Mouse (Mus musculus) B cell, adult 2 months (primary cell): ENCODE measurements around the gene Bub1b.

Experiments
- DNase-seq, 2 experiments: peaks; one replicate each; pipeline ENCODE4 v3.0.0; 2022

The Bub1b gene

GRCm38 (mm10) chr2:118597673-118598568, at the start of gene Bub1b:
Bub1b (plus strand) TSS chr2:118598211.
- peak; percentile 91 to 92 for DNase-seq

GRCm38 (mm10) chr2:118548421-118549221, 49.4 kb upstream of the Bub1b start:
- DNase-seq: peak; percentile 45 to 48

DNA sequence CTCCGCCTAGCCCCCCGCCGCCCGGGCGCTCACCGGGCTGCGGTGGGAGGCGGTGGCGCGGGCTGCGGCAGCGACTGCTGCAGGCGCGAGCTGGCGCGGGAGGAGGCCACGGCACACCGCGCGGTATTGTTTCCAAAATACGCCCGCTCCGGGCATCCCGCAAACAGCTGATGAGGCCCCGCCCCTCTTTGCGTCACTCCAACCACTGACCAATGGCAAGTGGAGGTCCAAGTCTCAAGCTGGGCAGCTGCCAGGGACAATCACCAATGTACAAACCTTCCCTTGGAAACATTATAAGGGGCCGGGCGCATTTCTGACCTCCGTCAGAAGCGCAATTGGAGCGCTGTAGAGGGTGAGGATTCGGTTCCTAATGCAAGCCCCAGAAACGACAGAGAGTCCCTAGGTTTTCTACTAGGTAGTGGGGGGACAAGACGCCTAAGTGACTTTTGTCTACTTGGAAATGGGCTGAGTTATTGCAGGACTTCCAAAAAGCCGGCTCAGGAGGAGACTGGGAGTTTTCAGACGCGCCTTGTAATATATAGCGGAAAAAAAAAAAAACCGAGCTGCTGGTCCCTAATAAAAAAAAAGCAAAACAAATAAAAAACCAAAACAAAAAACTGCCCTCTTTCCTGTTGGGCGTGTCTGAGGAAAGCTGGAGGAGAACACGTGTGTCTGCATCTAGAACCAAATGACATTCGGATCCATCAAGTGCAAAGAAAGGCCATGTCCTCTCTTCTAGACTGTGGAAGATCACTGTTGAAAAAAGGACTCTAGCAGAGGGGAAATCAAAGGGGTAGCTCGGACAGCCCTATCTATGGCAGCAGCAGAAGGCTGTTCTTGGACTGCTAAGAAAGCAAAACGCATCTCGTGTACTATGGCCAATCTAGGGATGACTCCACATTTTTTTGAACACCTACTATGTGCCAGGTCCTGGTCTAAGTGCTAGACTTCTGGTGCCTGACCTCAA, 48.2 kb upstream of the Bub1b start, which contains the start of gene Bmf:
Gene Bmf (minus strand): TSS at position 181 of the 967 bp plus-strand sequence.
- peak; percentile 93 to 96 for DNase-seq

DNA sequence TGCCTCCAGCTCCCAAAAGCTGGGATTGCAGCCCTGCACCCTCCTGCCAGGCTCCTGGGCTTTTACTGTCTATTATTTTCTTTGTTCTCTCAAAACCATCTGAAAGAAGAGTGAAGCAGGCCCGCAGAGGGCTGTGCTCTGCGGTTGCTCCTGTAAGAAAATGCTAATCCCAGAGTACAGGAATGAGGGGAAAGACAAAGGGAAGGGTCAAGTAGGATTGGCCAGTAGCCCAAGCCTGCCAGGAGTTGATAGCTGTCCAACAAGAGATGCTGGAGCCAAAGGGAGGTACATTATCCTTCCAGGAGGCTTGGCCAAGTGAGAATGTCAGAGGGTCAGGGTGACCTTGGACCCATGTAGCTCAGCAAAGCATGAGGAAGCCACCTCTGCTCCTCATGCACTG, 46.4 kb upstream of the Bub1b start:
- no peak for DNase-seq

DNA sequence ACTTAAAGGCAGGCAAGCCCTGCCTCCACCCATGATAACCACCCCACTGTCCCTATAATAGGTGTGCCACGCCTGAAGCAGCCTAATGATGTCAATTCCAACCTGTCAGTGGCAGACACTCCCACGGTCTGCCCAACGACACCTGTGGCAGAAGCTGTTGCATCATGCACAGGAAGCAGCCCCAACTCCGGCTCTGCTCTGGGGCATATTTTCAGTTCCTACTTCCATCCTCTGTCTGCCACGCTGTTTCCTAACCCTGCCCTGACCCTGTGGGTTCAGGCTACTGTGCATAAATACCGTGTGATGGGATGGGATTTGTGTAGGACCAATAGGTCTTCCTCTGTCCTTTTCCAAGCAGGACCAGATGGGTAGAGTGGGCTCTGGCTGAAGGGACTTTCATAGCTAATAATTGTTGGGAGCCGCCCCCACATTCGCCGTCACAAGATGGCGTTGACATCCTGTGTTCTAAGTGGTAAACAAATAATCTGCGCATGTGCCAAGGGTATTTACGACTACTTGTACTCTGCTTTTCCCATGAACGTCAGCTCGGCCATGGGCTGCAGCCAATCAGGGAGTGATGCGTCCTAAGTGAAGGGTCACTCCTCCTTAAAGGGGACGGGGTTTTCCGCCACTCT, 43.5 kb upstream of the Bub1b start:
- peak; percentile 86 for DNase-seq

- no peak for DNase-seq
Measured at GRCm38 (mm10) chr2:118558426-118558825, 39.6 kb upstream of the Bub1b start.

DNA sequence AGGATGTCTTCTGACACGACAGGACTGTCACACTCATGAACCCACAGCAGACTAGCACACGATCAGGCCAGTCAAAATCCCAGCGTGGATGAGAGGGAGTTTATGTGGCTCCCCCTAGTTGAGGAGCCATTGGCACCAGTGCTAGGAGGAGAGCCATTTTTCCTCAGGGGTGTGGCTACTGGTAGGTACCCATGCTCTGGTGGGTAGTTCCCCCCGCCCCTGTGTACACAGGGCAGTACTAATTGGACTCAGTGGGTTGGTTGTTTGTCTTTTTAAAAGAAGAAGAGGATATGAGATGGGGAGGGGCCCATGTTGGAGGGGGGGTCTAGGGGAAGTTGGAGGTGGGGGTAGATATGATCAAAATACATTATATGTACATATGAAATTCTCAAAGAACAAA, 36.0 kb upstream of the Bub1b start:
- DNase-seq: peak; percentile 58 to 65

- peak; percentile 48 to 51 for DNase-seq
Measured at GRCm38 (mm10) chr2:118562431-118562830, 35.6 kb upstream of the Bub1b start.

- DNase-seq: no peak
Measured at GRCm38 (mm10) chr2:118567179-118567578, 30.8 kb upstream of the Bub1b start.

DNA sequence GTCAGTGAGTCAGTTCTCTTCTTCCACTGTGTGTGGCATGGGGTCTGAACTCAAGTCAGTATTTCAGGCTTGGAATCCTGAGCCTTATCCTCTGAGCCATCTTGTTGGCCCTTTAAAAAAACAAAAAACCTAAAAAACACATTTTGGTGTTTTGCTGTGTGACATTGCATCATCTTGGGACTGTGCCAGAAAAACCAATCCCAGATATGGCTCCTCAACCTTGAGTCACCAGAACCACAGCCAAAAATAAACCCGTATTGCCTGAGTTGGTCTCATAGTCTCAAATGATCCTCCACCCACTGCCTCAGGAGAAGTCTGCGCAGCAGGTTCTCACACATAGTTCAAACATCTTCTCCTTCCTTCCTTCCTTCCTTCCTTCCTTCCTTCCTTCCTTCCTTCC, 27.1 kb upstream of the Bub1b start:
- DNase-seq: no peak

- no peak for DNase-seq
Measured at GRCm38 (mm10) chr2:118572183-118572836, 25.7 kb upstream of the Bub1b start.

DNA sequence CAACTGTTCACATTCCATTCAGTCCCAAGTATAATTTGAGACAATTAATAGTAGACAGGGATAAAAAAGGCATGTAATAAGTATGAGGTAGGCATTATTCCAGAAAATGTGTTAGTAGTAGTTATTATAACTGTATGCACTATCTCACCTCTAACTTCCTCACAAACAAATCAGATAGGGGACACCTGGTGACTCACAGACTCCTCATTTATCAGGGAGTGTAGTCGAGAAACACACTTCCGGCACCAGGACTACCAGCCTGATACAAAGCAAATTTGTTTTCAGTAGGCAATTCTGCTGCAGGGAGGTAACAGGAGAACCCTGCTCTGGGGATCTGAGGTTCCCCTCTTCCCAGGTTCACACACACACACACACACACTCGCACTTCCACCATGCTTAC, 24.9 kb upstream of the Bub1b start:
- DNase-seq: no peak

DNA sequence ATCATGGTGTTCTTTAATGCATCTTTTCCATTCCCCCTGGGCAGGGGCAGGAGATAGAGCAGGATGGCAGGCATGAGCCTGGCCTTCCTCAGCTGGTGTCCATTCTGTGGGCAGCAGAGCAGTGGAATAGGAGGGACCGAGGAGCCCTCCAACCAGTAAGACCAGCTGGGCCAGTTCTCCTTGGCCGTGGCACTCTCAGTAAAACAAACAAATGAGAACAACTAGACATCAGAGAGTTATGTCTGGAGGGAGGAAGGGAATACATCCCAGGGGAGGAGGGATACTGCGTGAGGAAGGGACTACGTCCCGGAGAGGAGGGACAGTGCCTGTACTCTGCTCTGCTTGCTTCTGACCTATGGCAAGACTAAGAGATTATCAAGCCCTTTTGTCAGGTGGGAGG, 12.0 kb upstream of the Bub1b start:
- DNase-seq: no peak

GRCm38 (mm10) chr2:118587686-118588085, 10.3 kb upstream of the Bub1b start:
- no peak for DNase-seq

DNA sequence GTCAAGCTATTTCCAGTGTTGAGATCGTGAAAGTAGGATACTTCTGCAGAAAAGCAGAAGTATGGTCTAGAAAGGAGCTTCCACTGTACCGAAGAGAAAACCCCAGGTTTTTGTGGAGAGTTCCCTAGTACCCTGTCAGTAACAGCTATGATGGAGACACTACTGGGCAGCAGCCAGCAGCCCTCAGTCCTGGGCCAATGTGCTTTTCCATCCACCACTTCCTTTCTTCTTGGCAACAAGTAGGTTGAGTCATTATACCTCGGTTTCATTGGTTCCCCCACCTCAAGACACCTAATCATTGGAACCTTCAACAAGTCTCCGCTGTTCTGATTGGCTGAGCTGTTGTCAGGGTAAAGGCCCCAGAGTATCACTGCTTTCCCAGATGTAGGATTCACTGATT, 6.9 kb upstream of the Bub1b start:
- no peak for DNase-seq

GRCm38 (mm10) chr2:118599087-118599486, 1.1 kb downstream of the Bub1b start:
- no peak for DNase-seq

DNA sequence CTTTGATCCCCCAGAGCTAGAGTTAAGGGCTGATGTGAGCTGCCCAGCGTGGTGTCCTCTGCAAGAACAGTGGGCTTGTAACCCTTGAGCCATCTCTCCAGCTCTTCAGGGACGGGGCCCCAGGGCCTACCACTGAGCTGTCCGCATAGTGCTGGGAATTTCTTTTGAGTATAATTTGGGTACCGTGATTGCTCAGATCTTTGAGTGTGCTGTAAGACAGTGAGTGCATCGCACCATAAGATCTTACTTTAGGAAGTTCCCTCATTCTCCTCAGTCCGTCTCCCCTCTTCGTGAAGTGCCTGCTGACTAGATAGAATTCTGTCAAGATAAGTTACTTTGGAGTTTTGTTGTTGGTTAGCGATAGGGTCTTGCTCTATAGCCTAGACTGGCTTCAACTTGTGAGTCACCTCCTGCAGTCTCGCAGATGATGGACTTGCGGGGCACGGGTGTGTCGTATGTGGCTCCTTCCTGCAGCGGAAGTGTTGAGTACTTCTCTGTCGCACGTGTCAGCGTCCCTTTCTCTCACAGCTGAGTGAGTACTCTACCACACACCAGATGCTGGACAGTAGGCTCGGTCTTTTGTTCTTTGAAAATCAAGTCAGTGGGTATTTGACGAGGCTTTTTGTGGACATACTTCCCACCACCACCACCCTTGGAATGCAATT, 3.7 kb downstream of the Bub1b start:
- DNase-seq: no peak

GRCm38 (mm10) chr2:118604091-118604490, 6.1 kb downstream of the Bub1b start:
- no peak for DNase-seq

GRCm38 (mm10) chr2:118606032-118606431, 8.0 kb downstream of the Bub1b start:
- DNase-seq: peak; percentile 74

DNA sequence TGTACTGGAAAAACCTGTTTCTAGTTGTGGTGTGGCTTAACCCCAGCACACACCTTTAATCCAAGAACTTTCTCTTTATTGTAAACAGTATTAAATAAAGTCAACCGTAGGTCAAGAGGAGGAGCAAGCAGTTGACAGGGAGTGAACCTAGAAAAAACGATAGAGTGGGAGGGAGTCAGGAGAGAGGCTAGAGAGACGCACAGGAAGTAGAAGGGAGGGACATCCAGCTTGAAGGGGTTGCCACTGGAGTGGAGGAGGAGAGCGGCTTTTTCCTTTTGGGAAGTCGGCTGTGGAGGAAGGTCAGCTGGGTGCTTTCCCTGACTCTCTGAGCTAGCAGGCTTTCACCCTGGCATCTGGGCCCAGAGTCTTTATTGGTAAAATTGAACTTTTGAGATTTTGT, 9.0 kb downstream of the Bub1b start:
- DNase-seq: no peak

GRCm38 (mm10) chr2:118618013-118618412, 20.0 kb downstream of the Bub1b start:
- no peak for DNase-seq
